Mouse (Mus musculus) CD4-positive helper T cell, adult 2 months (primary cell): ENCODE measurements at regions not wholly inside any gene's neighbourhood (a gene's known extent, or its start where the extent isn't known, plus 50 kb on each side); places are given as distances from the start of the nearest gene placed in this dataset.

Source experiments
- DNase-seq: peaks from one replicate; pipeline ENCODE4 v3.0.0-alpha.2; 2012; ENCODE audit warnings: low read depth, missing footprints, low spot score

DNA sequence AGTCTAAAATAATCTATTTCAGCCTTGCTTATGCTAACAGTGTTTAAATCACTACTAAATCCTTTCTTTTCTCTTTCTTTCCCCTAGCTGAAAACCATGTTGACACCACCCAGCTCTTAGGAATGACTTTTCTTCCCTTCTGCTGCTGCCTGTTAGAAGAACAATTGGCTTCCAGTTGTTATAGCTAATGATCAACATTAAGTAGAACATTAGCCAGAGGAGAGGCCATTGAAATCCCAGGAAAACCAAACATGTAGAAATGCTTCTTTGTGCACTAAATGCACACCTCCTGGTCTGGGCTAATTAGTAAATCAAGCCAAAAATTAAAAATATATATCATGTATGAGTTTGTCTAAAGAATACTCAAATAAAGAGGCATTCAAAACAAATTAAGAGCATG, 703.0 kb upstream of the Arpp21 start:
- no peak for DNase-seq

DNA sequence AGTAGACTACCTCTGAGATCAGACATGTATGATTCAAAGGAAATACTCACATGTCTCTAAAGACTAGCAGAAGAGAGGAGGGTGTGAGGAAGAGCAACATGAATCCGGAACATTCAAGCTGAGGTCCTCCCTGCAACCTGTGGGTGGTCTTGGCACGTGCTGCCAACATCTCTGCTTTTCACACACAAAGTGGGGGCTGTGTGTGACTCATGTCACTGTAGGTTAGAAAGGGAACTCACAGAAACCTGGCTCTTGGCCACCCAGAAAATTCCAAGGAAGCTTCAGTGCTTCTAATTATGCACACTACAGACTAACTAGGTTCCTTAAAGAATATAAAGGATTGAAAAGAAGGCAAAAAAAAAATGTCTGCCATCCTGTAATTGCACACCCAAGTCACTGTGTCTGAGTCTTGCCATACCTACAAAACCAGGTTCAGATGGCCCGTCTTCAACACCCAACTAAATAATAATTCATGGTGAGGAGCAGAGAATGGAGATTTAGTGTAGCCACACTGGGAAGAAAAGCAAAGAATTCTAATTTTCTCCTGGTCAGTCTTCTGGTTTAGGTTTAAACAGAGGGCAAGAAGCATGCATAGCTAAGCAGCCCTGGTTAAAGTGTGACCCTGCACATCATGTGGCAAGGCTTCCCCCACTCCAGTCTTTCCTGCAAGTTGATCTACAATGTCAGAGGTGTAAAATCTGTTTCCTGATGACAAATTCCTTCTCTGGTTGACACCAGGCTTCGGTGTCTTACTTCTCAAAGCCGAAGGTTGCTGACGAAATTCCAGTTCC, 673.8 kb upstream of the Arpp21 start:
- DNase-seq = no peak

DNA sequence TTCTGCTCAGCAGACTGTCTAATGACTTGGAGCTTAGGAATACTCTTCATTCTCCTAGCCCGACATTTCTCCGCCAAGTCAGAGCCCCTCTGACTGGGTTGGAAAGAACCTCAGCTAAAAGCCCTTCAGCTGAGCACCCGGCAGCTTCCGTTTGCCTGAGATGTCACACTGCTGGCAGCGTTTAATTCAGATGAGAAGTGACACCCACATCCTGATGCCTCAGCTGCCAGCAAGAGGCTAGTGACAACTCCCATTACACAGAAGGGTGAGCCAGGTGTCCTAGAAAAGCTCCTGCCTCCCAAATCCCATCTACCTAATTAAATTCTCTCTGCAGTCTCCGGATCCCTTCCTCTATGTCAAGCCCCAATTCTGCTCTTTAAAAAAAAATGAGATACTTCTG, 670.2 kb upstream of the Arpp21 start:
- DNase-seq = no peak

DNA sequence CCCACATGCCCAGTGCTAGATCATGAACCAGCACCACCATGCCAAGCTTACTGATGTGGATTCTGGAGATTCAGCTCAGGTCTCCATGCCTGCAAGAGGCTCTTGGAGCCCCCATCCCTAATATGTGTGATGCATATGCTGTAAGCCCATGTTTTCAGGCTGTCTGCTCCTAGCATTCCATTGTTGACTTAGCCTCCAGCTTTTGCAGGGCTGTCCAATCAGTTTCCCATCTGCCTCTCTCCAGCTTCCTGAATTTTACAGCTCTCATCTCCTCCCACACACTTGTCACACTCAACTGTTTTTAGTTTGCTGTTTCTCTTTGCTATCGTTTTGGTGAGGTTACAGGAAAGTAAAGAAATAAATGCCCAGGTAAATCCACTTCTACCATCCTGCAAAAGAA, 629.2 kb upstream of the Arpp21 start:
- no peak for DNase-seq

DNA sequence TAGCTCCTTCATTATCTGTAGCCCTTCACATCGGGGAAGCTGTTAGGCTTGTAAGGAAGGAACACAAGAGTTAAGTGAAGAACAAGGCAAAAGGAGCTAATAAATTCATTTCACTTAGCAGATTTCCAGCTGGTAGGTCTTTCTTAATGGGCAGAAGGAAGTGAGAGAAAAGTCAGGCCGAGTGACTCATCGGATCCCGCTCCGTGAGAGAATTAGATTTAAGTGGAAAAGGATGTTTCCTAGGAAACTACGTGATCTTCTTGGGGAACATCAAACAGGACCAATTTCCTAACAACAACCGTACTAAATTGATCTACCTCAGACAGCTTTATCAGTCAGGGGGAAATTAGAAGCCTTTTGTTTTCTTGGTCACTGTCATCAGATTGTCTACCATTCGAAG, 625.4 kb upstream of the Arpp21 start:
- no peak for DNase-seq

DNA sequence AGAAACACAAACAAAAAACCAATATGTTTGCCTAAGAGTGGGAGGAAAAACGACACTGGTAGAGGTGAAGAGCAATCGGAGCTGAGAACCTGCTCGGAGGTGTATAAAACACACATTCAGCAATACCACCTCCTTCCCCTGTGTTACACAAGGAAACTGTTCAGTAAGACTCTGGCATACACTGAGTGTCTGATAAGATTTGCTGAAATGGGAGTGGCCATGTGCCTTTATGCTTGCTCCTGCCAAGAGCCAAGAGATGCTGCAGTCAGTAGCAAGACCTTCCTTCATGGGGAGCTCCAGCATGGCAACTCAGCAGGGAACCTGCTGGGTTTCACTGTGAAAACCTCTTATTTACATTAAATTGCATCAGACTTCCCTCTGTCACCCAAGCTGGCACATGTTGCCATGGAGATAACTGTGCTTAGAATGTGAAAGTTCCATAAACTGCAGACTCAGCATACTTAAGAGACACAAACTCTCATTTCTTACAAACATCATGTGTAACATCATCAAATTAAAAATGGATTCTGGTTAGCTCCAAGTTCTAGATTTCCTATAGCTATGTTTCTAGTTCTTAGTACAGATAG, 624.7 kb upstream of the Arpp21 start:
- DNase-seq = no peak

DNA sequence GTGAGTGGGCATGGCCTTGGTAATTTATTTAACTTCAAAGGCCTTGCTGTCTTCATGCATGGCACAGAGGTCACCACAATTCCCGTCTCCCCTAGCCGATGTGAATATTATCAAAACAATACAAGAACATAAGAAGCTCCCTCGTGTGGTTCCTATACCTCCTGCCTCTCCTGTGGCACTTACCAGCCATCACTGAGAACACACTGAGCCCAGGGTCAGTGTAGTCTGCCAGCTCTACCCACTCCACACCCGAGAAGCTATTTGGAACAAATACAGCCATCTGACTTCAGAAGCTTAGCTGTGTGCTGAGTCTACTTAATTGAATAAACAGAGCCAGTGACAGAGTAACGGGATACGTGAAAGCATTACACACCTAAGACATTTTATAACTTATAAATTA, 605.7 kb upstream of the Arpp21 start:
- DNase-seq = no peak

DNA sequence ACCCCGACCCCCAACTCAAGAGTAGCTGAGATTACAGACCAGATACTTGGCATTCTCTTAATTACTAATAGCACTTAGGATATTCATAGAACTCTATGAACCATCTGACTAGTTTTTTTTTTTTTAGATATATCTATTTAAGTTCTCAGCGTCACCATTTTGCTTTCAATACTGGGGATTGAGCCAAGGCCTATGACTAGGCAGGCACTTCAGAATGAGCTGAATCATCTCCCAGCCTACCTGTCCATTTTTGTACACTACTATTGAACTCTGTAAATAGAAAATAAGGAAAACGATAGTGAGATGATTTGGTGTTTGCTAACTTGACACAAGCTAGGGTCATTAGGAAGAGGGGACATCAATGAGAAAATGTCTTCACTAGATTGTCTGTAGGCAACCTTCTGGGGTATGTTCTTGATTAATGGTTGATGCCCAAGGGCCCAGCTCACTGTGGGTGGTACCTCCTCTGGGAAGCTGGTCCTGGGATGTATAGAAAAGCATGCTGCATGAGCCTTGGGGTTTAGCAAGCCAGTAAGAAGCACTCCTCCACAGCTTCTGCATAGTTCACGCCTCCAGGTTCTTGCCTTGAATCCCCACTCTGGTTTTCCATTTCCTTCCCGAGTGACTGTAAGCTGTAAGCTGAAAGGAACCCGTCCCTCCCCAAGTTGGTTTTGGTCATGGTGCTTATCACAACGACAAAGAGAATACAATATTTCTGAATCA, 603.5 kb upstream of the Arpp21 start:
- no peak for DNase-seq

DNA sequence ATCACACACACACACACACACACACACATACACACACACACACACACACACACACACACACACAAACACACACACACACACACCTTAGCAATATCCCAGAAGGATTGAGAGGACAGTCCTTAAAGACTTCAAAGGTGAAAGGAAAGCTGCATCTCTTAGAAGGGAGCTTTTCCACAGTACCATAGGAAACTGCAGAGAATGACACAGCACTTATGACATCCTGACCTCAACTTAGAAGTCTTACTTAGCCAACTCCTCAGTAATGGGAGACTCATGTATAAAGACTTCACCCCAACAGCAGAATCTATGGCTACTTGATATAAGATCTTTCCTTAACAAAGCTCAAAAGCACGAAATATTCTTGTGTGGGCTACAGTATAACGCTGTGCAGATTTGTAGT, 601.8 kb upstream of the Arpp21 start:
- DNase-seq = no peak

DNA sequence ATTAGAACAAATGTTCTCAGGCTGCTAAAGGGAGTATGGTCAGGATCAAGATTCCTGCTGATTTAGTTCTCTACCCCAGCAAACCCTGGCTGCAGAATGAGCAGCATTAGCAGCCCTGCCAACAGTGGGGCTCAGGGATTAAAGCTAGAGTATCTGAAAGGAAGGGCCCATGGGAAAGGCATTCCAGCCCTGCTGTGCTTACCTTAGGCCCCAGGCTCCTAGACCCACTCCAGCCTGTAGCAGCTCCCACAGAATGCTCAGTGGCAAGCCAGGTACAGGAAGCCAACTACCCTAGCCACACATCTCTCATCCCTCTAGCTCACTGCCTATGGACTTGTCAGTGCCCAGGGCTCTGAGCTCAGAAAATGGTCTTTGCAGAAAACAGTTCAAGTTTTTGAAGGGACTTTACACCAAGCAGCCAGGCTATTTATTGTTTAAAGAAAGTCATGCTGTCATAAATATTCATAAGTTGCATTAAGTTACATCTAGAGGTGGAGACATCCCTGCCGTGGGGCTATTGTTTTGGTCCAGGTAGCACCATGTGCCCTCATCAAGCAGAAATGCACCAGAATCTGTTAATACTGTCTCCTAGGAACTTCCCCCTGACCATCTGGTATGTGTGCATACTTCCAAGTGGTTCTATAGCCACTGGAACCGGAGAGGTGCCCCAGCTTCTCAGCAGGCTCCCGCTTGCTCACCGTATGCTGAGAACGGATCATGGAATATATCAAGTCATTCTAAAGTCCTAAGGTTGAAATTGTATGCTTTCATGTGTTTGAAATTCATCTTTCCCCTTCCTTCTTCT, 598.9 kb upstream of the Arpp21 start:
- no peak for DNase-seq

DNA sequence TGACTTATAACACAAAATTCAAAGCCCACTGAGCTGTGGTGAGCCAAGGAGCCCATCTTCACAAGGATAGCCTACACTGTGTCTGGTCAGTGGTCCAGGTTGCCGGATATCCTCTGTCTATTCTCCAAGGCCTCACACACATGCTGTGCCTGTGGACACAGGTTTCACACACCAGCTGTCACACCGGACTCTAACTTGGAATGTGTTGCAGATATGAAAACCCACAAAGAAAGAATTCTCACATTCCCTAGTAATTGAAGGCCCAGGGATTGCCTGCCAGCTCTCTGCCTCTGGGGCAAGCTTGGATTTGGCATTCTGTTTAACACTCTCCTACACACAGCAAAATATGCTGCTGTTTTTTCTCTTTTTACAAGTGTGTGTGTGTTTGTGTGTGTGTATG, 595.4 kb upstream of the Arpp21 start:
- no peak for DNase-seq

DNA sequence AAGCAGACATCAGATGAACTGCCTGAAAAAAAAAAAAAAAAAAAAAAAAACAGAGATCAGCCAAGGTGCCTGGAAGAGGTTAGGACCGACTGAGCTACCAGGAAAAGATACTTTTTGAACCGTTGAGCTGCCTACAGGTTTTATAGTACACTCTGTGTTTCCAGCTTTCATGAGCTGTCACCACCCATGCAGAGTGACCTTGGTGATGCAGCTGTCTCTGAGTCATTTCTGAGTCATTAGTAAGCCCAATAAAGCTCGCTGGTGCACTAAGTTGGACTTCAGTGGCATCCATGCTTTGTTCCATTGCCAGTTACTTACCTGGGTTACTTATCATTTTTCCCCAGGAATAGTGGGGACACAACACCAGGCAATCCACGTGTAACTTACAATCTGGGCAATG, 592.9 kb upstream of the Arpp21 start:
- no peak for DNase-seq

DNA sequence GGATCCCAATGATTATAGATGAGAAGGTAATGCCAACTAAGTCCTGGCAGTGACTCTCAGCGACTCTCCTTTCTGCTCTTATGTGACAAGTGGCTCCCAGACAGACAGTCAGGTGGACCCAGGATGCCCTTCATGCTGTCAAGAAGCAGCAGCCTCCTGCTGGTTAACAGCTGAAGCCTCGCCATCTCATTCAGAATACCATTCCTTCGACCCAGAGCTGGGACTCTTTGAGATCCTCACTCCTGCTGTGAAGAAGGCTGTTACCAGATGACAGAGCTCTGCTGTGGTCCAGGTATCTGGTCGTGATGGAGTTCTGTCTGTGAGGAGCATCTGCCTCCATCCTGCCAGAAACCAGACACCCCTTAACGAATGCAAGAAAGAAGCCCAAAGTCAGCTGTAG, 590.9 kb upstream of the Arpp21 start:
- no peak for DNase-seq

DNA sequence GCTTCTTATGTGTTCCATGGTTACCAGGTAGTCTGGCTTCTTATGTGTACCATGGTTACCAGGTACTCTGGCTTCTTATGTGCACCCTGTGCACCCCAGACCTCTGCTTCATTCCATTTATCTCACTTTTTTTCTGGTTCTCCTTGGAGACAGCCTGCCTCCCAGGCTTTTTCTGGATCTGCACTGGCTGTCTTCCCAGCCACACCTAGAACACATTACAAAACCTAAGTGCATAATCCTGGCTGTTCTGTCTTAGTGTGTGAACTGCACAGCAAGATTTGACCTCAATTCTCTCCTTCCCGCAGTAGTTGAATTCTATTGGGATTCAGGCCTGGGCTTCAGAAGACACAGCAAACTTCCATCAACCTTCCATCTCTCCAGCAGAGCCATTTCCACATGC, 586.2 kb upstream of the Arpp21 start:
- no peak for DNase-seq

DNA sequence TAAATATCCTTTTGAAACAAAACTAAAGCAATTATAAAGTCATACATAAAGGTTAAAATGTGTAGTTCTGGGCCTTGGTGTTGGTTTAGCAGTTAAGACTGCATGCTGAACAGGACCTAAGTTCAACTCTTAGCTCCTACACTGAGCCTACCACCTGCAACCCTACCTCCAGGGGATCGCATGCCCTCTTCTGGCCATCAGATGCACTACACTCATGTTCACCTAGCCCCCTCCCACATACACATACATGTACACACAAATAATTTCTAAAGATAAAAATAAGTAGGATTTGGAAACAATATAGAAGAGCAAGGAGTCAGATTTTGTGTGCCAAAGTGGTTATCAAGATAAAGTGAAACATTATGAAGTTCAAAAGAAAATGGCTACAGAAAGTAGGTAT, 576.2 kb upstream of the Arpp21 start:
- DNase-seq = no peak

DNA sequence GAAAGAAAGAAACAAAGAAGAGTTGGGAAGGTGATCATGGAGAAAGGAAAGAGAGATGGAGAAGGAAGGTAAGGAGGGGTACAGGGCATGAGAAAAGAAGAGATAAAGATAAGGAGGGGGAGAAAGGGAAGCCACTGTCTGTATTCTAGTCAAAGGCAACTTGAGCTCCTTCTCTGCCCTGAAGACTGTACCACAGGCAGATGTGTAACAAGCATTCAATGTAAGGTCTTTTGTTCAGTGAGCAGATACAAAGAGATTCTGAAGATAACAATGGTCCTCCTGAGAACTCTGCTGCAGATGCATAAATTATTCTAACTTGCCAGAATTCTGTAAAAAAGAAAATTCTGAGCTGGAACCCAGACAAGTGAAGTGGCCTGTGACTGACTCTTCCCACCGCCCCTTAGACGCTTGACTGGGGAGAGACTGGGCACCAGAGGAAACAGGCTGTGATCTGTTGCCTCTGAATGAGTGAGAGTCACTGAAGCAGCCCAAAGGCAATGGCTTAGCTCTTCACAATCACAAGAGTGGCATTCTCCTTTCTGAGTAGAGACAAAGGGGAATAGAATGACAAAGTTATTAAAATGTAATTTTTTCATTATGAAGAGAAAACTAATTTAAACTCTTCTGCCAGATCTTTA, 564.0 kb upstream of the Arpp21 start:
- no peak for DNase-seq

DNA sequence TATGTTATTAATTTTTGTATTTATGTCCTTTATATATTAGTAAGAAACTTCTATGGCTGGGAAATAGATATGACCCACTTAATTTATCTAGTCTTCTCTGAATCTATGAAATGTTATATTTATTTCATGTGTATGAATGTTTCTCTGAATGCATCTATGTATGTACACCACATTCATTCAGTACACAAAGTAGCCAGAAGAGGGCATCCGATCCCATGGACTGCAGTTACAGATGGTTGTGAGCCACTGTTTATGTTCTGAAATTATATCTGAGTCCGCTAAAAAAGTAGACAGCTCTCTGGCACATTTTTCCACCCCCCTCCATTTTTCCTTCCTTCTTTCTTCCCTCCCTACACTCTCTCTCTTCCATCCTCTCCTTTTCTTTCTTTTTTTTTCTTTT, 557.8 kb upstream of the Arpp21 start:
- no peak for DNase-seq

DNA sequence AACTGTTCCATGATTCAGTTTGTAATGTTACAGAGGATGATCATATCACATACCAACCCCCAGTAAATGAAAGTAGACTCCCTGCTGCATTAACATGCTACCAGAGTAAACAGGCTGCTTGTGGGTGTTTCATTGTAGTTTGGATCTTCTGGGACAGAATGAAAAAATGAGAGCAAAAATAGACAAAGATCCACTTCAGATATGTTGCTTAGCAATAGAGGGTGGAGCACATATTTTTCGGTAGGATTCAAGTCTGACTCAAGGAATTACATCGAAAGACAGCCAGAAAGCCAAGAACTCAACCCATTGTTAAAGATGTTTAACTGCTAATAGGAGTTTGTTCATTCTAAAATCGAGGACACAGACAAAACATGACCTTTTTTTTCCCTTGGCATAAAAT, 536.2 kb upstream of the Arpp21 start:
- DNase-seq = no peak

DNA sequence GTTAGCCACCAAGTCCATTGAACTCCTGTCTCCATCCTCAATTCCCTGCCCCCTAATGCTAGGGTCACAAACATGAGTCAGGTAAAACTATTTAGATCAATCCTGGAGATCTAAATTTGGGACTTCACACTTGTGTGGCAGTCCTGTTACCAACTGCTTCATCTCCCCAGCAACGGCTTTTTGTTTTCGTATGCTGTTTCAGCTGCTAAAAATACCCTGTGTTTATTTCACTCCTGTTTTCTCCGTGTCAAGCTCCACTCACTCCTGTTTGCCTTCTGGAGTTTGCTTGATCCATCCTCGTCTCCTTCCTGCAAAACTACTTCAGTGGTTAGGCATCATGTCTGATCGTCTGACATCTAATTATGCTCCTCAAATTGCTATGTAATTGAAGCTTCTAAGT, 508.9 kb upstream of the Arpp21 start:
- no peak for DNase-seq

DNA sequence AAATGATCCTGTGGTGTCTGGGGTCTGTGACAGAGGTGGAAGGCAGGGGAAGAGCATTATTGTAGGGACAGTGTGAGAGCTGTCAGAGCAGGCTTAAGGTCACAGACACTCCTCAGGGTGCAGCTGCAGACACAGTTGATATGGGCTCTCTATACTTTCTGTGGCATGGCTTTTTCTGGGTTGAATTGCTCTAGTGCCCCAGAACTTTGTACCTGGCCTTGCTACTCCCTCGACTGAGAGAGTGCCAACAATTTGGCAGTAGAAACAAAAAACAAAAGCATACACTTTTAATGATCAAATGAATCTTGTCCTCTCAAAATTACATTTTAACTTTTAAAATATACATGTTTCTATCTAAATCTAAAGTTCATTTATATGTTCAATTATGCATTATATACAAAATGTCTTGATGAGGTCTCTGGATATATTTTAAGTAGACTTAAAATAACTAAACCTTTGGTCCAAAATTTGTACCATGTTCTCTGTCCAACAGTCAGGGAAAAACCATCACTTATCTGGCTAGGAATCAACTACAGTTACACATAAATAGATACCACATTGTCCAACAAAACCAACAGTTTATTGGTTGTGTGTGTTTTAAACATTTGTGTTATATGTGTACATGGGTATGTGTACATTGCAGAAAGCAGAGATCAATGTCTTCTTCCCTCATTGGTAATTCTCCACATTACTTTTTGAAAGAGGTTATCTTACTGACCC, 508.3 kb upstream of the Arpp21 start:
- DNase-seq = no peak

DNA sequence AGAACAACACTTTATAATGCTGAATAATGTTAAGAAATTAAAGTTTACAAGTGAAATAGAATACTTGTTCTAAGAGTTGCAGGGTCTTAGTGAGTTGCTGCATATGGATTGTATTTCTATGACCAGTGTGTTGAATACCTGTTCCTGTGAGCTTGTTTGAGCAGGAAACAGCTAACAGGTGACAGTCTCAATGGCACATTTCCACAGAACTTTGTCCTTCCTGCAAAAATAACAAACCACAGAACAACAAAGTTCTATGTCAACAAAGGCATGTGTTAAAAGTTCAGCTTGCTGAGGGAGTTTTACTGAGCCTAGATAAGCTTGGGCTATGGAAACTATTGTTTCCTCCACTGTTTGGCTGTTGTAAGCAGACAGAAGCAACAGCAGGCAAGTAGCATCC, 500.0 kb upstream of the Arpp21 start:
- no peak for DNase-seq
